Mouse (Mus musculus): ENCODE data around the gene Snupn. TPM values are rescaled to one million over a fixed set of nuclear protein-coding genes. Genes with fewer than 3 reads are reported as not detected.
"Not testable (repeated sequence)": the region's sequence is repeated elsewhere in the genome, so short reads cannot be mapped to it uniquely, and the experiment has no call there.

Snupn gene
- polyA plus RNA-seq, 1 experiment from 2014 or later: 29.6 TPM

GRCm38 (mm10) chr9:56975199-56975598, 24.5 kb downstream of the Snupn start:
- Histone ChIP-seq H3K4me1 (no peaks in the 10 kb centered on the region), H3K36me3 (peaks cover 23% of the 10 kb centered on the region), H3K4me3 (replicated peaks) (no peak overlapping the region), H3K27me3 (replicated peaks) (no peaks in the 10 kb centered on the region), H3K9ac (replicated peaks) (no peak overlapping the region), H3K9me3 (replicated peaks) (no peaks in the 10 kb centered on the region), H3K4me2 (no peak overlapping the region), H3K27ac (replicated peaks) (no peak overlapping the region)
- WGBS: 84% methylated on average over 3 of the region's 3 CpGs
- ATAC-seq (ENCODE audit: low FRiP score): no peak

DNA sequence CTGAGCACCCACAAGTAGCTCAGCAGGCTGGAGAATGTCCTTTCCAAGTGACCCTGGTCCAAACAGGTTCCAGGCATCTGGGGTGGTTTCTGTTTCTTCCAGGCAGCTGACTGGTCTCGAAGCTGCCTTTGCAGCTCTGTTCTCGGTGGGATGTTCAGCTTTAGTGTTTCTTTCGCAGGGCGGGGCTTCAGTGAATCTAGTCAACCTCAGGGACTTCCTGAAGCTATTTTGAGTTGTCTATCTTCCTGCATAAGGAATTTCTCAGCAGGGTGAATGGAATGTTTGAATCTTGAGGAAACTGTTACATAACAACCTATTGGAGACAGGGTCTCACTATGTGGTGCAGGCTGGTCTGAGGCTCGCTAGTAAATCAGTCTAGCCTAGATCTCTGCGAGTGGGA, 29.5 kb downstream of the Snupn start:
- Histone ChIP-seq H3K9ac (replicated peaks) (no peak overlapping the region), H3K4me3 (replicated peaks) (no peak overlapping the region), H3K27ac (replicated peaks) (no peak overlapping the region), H3K4me2 (no peak overlapping the region), H3K4me1 (no peaks in the 10 kb centered on the region), H3K27me3 (replicated peaks) (no peaks in the 10 kb centered on the region), H3K36me3 (peaks cover 27% of the 10 kb centered on the region), H3K9me3 (replicated peaks) (no peaks in the 10 kb centered on the region)
- 93% methylated on average over 6 of the region's 6 CpGs for WGBS
- no peak for ATAC-seq (ENCODE audit: low FRiP score)

DNA sequence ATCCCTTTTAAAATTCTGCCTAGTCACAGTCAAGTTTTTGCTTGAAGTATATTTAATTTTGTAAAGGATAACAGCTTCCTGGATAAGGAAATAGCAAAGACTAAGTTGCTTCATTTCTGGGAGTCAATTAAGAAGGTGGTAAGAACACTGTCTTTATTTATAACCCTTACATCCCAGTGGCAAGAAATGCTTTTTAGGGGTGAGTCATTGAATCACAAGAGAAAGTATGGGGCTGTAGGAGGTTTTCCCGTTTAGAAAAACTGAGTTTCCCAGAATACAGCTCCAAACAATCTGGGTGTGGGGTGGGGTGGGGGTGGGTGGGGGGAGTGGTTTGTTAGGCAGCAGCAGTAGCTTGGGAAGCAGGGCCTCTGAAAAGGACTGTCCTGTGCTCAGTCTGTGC, 30.8 kb downstream of the Snupn start:
- peaks cover 24% of the 10 kb centered on the region for H3K36me3 ChIP-seq
- H3K4me2 ChIP-seq: no peak overlapping the region
- ATAC-seq (ENCODE audit: low FRiP score): no peak
- WGBS: 86% methylated on average over 1 of the region's 1 CpGs
- no peaks in the 10 kb centered on the region for H3K27me3 ChIP-seq (replicated peaks)
- H3K4me3 ChIP-seq (replicated peaks): no peak overlapping the region
- H3K27ac ChIP-seq (replicated peaks): no peak overlapping the region
- no peaks in the 10 kb centered on the region for H3K9me3 ChIP-seq (replicated peaks)
- H3K9ac ChIP-seq (replicated peaks): no peak overlapping the region
- H3K4me1 ChIP-seq: no peaks in the 10 kb centered on the region

- WGBS: 4% methylated on average over 62 of the region's 62 CpGs
- Histone ChIP-seq H3K27ac (replicated peaks) (peak within 1 kb of the TSS; percentile 92), H3K4me2 (peak within 1 kb of the TSS; percentile 67), H3K9me3 (replicated peaks) (no peaks in the 10 kb centered on the region), H3K4me3 (replicated peaks) (peak within 1 kb of the TSS; percentile 82), H3K9ac (replicated peaks) (peak within 1 kb of the TSS; percentile 75), H3K27me3 (replicated peaks) (no peaks in the 10 kb centered on the region), H3K4me1 (peaks cover 19% of the 10 kb centered on the region), H3K36me3 (no peaks in the 10 kb centered on the region)
- ATAC-seq (ENCODE audit: low FRiP score): peak; percentile 95
These were observed 43.9 kb downstream of the Snupn start, which contains the start of gene Ptpn9 for GRCm38 (mm10) chr9:56994286-56995197. Gene Ptpn9 (plus strand): TSS chr9:56994923.

DNA sequence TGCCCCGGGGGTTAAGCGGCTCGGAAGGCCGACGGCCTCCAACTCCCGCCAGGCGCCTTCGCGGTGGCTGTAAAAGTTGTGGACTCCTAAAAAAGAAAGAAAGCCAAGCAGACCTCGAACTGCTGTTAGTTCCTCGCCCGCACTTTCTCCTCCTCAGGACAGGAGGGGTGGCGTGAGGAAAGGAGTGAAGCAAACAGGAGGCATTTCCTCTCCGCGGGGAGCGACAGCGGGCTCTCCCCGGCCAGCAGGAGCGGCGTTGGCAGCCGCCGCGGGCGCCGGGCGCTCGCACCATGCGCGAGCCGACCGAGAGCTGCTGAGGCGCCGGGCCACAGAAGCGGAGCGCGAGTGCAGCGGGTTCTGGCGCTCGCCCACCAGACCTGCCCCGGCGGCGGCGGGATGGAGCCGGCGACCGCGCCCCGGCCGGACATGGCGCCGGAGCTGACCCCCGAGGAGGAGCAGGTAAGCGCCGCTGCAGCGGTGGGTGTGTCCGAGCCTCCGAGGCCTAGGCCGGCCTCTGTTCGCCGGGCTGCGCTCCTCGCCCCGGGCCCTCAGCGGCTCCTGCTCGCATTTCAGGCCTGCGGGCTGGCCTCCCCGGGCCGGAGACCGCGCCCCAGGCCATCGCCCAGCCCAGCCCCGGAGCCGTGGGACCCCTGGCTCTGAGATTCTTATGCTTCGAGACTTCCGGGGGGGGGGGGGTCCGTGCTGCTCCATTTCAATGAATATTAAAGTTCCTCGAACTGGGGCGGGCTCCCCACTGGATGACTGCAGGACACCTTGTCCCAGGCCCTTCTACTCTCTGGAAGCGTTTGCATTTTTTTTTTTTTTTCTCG, 44.7 kb downstream of the Snupn start:
- WGBS: under 1% methylated on average over 51 of the region's 80 CpGs
- Histone ChIP-seq H3K27ac (replicated peaks) (peak overlapping the region; percentile 92), H3K4me2 (peak overlapping the region; percentile 67), H3K9me3 (replicated peaks) (no peaks in the 10 kb centered on the region), H3K9ac (replicated peaks) (peak overlapping the region; percentile 75), H3K36me3 (no peaks in the 10 kb centered on the region), H3K4me1 (peaks cover 19% of the 10 kb centered on the region), H3K27me3 (replicated peaks) (no peaks in the 10 kb centered on the region), H3K4me3 (replicated peaks) (peak overlapping the region; percentile 82)
- peak; percentile 69 for ATAC-seq (ENCODE audit: low FRiP score)

DNA sequence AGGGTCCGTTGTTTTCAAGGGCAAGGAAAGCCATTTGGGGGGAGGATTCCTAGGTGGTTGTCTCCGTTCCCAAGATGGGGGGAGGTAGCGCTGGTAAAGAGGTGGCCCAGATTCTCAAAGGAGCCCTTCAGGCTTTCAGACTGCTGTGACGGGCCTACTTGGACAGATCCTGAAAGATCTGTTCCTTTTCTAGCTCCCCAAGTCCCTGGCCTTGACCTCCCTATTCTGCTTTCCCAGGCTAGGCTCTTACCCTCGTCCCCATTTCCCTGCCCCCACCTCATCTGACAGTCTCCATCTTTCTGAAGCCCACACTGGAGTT, 45.3 kb downstream of the Snupn start:
- H3K4me3 ChIP-seq (replicated peaks): peak overlapping the region; percentile 82
- WGBS: 0% methylated on average over 5 of the region's 5 CpGs

DNA sequence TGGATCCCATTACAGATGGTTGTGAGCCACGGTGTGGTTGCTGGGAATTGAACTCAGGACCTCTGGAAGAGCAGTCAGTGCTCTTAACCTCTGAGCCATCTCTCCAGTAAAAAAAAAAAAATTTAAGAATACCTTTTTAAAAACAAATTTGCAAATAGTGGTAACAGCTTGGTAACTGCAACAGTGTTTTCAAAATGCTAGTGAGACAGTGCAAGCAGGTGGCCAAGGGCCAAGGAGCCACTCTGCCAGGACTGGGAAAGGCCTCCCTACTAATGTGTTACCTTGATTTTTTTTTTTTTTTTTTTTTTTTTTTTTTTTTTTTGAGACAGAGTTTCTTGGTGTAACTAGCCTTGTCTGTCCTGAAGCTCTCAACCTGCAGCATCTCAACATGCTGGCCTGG, 46.5 kb downstream of the Snupn start:
- not testable (repeated sequence) for H3K9me3 ChIP-seq (replicated peaks); H3K9ac ChIP-seq (replicated peaks); H3K27ac ChIP-seq (replicated peaks); H3K27me3 ChIP-seq (replicated peaks); ATAC-seq (ENCODE audit: low FRiP score); H3K36me3 ChIP-seq
- WGBS: 88% methylated on average over 1 of the region's 1 CpGs
- H3K4me2 ChIP-seq: peak overlapping the region; percentile 67
- H3K4me3 ChIP-seq (replicated peaks): peak overlapping the region; percentile 82; the same call in 1 of the 2 replicates
- peaks cover 19% of the 10 kb centered on the region for H3K4me1 ChIP-seq

More for the DNA sequence above, 45.3 kb downstream of the Snupn start:
- H3K9me3 ChIP-seq (replicated peaks): no peaks in the 10 kb centered on the region
- peaks cover 19% of the 10 kb centered on the region for H3K4me1 ChIP-seq
- no peaks in the 10 kb centered on the region for H3K36me3 ChIP-seq
- H3K4me2 ChIP-seq: peak overlapping the region; percentile 67
- H3K27me3 ChIP-seq (replicated peaks): no peaks in the 10 kb centered on the region
- peak overlapping the region; percentile 92 for H3K27ac ChIP-seq (replicated peaks)
- peak overlapping the region; percentile 75 for H3K9ac ChIP-seq (replicated peaks)
- ATAC-seq (ENCODE audit: low FRiP score): no peak

DNA sequence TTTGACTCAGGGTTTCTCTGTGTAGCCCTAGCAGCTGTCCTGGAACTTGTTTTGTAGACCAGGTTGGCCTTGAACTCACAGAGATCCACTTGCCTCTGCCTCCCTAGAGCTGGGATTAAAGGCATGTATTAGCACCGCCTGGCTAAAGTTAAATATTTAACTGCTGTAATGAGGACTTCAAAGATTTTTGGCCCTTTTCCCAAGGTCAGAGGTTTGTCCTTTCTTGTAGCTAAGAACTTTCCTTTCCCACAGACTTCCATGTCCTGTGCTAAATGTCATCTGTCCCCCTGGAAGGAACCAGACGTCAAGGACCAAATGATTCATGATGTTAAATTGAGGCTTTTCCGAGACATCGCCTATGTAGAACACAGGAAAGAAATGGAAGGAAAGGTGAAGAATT, 52.3 kb downstream of the Snupn start:
- Histone ChIP-seq H3K36me3 (peaks cover 8% of the 10 kb centered on the region), H3K4me2 (no peak overlapping the region), H3K4me3 (replicated peaks) (no peak overlapping the region), H3K4me1 (peaks cover 6% of the 10 kb centered on the region; the same call in 1 of the 2 replicates), H3K9me3 (replicated peaks) (no peaks in the 10 kb centered on the region), H3K9ac (replicated peaks) (no peak overlapping the region), H3K27me3 (replicated peaks) (no peaks in the 10 kb centered on the region), H3K27ac (replicated peaks) (no peak overlapping the region)
- ATAC-seq (ENCODE audit: low FRiP score): no peak
- WGBS: 72% methylated on average over 4 of the region's 4 CpGs

DNA sequence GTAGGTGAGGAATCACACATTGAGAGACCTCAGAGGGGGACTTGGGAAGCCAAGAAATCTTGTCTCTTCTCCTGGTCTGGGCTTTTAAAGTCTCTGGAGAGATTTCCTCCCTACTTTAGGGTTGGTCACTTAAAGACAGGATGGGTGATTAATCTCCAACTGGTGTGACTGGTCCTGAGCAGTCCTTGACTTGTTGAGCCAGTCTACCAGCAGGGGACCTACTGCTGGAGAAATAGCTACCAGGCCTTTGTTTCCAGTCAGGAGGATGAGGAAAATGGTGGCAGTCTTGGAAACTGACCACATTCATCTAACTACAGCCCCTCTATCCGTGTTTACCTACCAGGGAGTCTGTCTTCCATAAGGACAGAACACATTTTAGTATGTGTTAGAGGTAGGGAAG, 61.7 kb downstream of the Snupn start:
- no peaks in the 10 kb centered on the region for H3K27me3 ChIP-seq (replicated peaks)
- H3K9ac ChIP-seq (replicated peaks): no peak overlapping the region
- no peaks in the 10 kb centered on the region for H3K4me1 ChIP-seq
- 81% methylated on average over 1 of the region's 1 CpGs for WGBS
- no peak overlapping the region for H3K4me2 ChIP-seq
- peaks cover 12% of the 10 kb centered on the region for H3K36me3 ChIP-seq
- ATAC-seq (ENCODE audit: low FRiP score): no peak
- H3K27ac ChIP-seq (replicated peaks): no peak overlapping the region
- H3K9me3 ChIP-seq (replicated peaks): peaks cover 7% of the 10 kb centered on the region
- H3K4me3 ChIP-seq (replicated peaks): no peak overlapping the region

GRCm38 (mm10) chr9:57012895-57013294, 62.2 kb downstream of the Snupn start:
- Histone ChIP-seq H3K27me3 (replicated peaks) (no peaks in the 10 kb centered on the region), H3K4me3 (replicated peaks) (no peak overlapping the region), H3K27ac (replicated peaks) (no peak overlapping the region), H3K4me2 (no peak overlapping the region), H3K9ac (replicated peaks) (no peak overlapping the region), H3K4me1 (no peaks in the 10 kb centered on the region), H3K9me3 (replicated peaks) (peaks cover 7% of the 10 kb centered on the region), H3K36me3 (peaks cover 9% of the 10 kb centered on the region)
- WGBS: 89% methylated on average over 4 of the region's 4 CpGs
- ATAC-seq (ENCODE audit: low FRiP score): no peak

- H3K27me3 ChIP-seq (replicated peaks): no peaks in the 10 kb centered on the region
- no peak overlapping the region for H3K27ac ChIP-seq (replicated peaks)
- H3K4me3 ChIP-seq (replicated peaks): no peak overlapping the region
- H3K9me3 ChIP-seq (replicated peaks): peaks cover 7% of the 10 kb centered on the region
- ATAC-seq (ENCODE audit: low FRiP score): no peak
- 91% methylated on average over 1 of the region's 1 CpGs for WGBS
- peaks cover 9% of the 10 kb centered on the region for H3K36me3 ChIP-seq
- H3K9ac ChIP-seq (replicated peaks): no peak overlapping the region
- H3K4me2 ChIP-seq: no peak overlapping the region
- H3K4me1 ChIP-seq: no peaks in the 10 kb centered on the region
These were observed 63.1 kb downstream of the Snupn start for GRCm38 (mm10) chr9:57013756-57014155.

- ATAC-seq (ENCODE audit: low FRiP score): no peak
- WGBS: 100% methylated on average over 1 of the region's 1 CpGs
These were observed 64.1 kb downstream of the Snupn start for GRCm38 (mm10) chr9:57014766-57015165.

More at GRCm38 (mm10) chr9:57014766-57015165, 64.1 kb downstream of the Snupn start:
- Histone ChIP-seq H3K27ac (replicated peaks) (no peak overlapping the region), H3K4me3 (replicated peaks) (no peak overlapping the region), H3K27me3 (replicated peaks) (no peaks in the 10 kb centered on the region), H3K36me3 (peaks cover 9% of the 10 kb centered on the region), H3K4me2 (no peak overlapping the region), H3K9me3 (replicated peaks) (peaks cover 7% of the 10 kb centered on the region), H3K9ac (replicated peaks) (no peak overlapping the region), H3K4me1 (no peaks in the 10 kb centered on the region)
